In the genomic region with DNA sequence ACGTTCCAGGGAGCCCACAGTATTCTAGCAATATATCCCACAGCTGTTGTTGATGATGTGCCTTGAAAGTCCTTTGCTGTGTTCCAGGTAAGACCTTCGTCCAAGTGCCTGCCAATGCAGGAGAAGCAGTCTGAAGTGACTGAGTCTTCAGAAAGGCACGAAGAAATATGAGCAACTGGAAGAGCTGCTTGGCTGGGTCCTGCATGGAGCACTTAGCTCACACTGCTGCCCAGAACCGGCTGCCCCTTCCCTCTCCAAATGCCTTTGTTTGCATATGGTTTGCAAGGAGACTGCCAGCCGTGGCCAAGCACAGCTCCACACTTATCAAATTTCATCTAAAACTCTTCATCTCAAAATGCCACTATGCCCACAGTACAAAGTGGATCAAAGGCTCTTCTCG, we compare ENCODE assay signal across 29 mouse cellular contexts.
DNase-seq lines count a peak whose midpoint lies in the region; ATAC-seq and TF ChIP-seq lines count a peak whose summit lies in the region.
"Had no signal": no experiment of that assay in that cellular context is flagged by ENCODE, and none has a peak within 500 bp of the region (broad histone marks: within the 10 kb centered on the region; RNA-seq: fewer than 3 reads in every experiment).

No protein-coding gene starts in this region.

- 49% methylated on average over 6 of the region's 6 CpGs for WGBS in lung, postnatal 0 days
- WGBS in hindbrain, postnatal 0 days: 74% methylated on average over 6 of the region's 6 CpGs

- no peaks in the 10 kb centered on the region for H3K4me1 ChIP-seq in lung, postnatal 0 days (ENCODE audit: insufficient read depth, low read depth, low read length)
- peaks cover 3% of the 10 kb centered on the region; the same call in 1 of the 2 replicates for H3K4me1 ChIP-seq in hindbrain, postnatal 0 days (ENCODE audit: insufficient read depth, low read length)

- no peak for TF ChIP-seq EP300 in lung, postnatal 0 days (IDR thresholded peaks at IDR 0.05)

- TF ChIP-seq CTCF in lung, postnatal 0 days (IDR thresholded peaks at IDR 0.05): no peak
- TF ChIP-seq CTCF in hindbrain, postnatal 0 days (IDR thresholded peaks at IDR 0.05; ENCODE audit: low read depth): no peak

- no peaks in the 10 kb centered on the region for H3K9me3 ChIP-seq in lung, postnatal 0 days (ENCODE audit: low read length)
- no peaks in the 10 kb centered on the region for H3K9me3 ChIP-seq in hindbrain, postnatal 0 days (ENCODE audit: low read length)
- H3K9me3 ChIP-seq: embryonic facial prominence, embryonic 10.5 days; embryonic facial prominence, embryonic 13.5 days; forebrain, embryonic 12.5 days; heart, embryonic 10.5 days; heart, embryonic 13.5 days had no signal

- H3K4me3 ChIP-seq in lung, postnatal 0 days (ENCODE audit: low read depth, low read length): no peak overlapping the region
- H3K4me3 ChIP-seq in hindbrain, postnatal 0 days (ENCODE audit: low read length): no peak overlapping the region
- H3K4me3 ChIP-seq: embryonic facial prominence, embryonic 10.5 days; embryonic facial prominence, embryonic 13.5 days; erythroblast, embryonic 14.5 days; forebrain, embryonic 12.5 days; gastrocnemius, adult 2 months; heart, embryonic 10.5 days; heart, embryonic 13.5 days had no signal

- no peak overlapping the region for H3K27ac ChIP-seq in lung, postnatal 0 days (ENCODE audit: low read length)
- H3K27ac ChIP-seq in hindbrain, postnatal 0 days: no peak overlapping the region
- H3K27ac ChIP-seq: embryonic facial prominence, embryonic 10.5 days; embryonic facial prominence, embryonic 13.5 days; forebrain, embryonic 12.5 days; gastrocnemius, adult 2 months; heart, embryonic 10.5 days; heart, embryonic 13.5 days; hindbrain, embryonic 14.5 days had no signal

- DNase-seq in heart, adult 11 months: peak; percentile 63
- DNase-seq in heart, adult 9 months (ENCODE audit: low spot score in 2 of 2): no peak
- DNase-seq in lung, adult 18-20 months: peak; percentile 9 to 46
- DNase-seq in lung, postnatal 14 days: no peak
- peak; percentile 68 for DNase-seq in lung, postnatal 0 days (ENCODE audit: low spot score)
- peak; percentile 24 for DNase-seq in lung, postnatal 36 days
- DNase-seq in right cerebral cortex, postnatal 4 days: no peak
- no peak for DNase-seq in hindbrain, postnatal 0 days (ENCODE audit: low spot score)
- DNase-seq: adrenal gland, adult 8-10 months; adrenal gland, postnatal 25 days; cerebellum, adult 11-12 months; cerebellum, adult 8-10 months; cerebellum, postnatal 10 days; cerebellum, postnatal 36 days; embryo, embryonic 11 days; gastrocnemius, adult 2 months; gastrocnemius, postnatal 14 days; heart, adult 18-20 months; heart, postnatal 14 days; heart, postnatal 4 days had no signal

- no peak overlapping the region for H3K4me2 ChIP-seq in lung, postnatal 0 days (replicated peaks; ENCODE audit: low read depth, low read length)
- no peak overlapping the region for H3K4me2 ChIP-seq in hindbrain, postnatal 0 days (ENCODE audit: low read depth, low read length)
- H3K4me2 ChIP-seq: embryonic facial prominence, embryonic 13.5 days; forebrain, embryonic 12.5 days; heart, embryonic 13.5 days; hindbrain, embryonic 14.5 days had no signal

- H3K36me3 ChIP-seq in lung, postnatal 0 days (ENCODE audit: insufficient read depth, low read length): no peaks in the 10 kb centered on the region
- H3K36me3 ChIP-seq in hindbrain, postnatal 0 days (ENCODE audit: insufficient read depth, low read length): no peaks in the 10 kb centered on the region
- H3K36me3 ChIP-seq: embryonic facial prominence, embryonic 10.5 days; embryonic facial prominence, embryonic 13.5 days; forebrain, embryonic 12.5 days; heart, embryonic 10.5 days; heart, embryonic 13.5 days had no signal

- H3K9ac ChIP-seq in lung, postnatal 0 days (replicated peaks; ENCODE audit: low read depth): no peak overlapping the region
- H3K9ac ChIP-seq in hindbrain, postnatal 0 days (replicated peaks; ENCODE audit: low read length): no peak overlapping the region
- H3K9ac ChIP-seq: embryonic facial prominence, embryonic 13.5 days; forebrain, embryonic 12.5 days; heart, embryonic 13.5 days; hindbrain, embryonic 14.5 days had no signal

- no peaks in the 10 kb centered on the region for H3K27me3 ChIP-seq in lung, postnatal 0 days (replicated peaks; ENCODE audit: insufficient read depth, low read length)
- no peaks in the 10 kb centered on the region for H3K27me3 ChIP-seq in hindbrain, postnatal 0 days (ENCODE audit: insufficient read depth, low read length)
- H3K27me3 ChIP-seq: embryonic facial prominence, embryonic 13.5 days; forebrain, embryonic 12.5 days; heart, embryonic 13.5 days had no signal

- ATAC-seq in lung, postnatal 0 days: peak; percentile 83
- no peak for ATAC-seq in hindbrain, postnatal 0 days
- ATAC-seq: activated CD4-positive, CD25-positive, alpha-beta regulatory T cell, adult 4 months; forebrain, embryonic 16.5 days had no signal

Comparison
In these comparisons a context has a peak if more than half of its experiments do, and no peak if none do; other contexts are left out.
1. DNase-seq: peak in heart, adult 11 months (single experiment), lung, adult 18-20 months (2 of 2), lung, postnatal 0 days (single experiment) and lung, postnatal 36 days (single experiment); none in heart, adult 9 months (0 of 2), lung, postnatal 14 days (single experiment), right cerebral cortex, postnatal 4 days (single experiment) and hindbrain, postnatal 0 days (single experiment).